Mouse (Mus musculus): ENCODE data around the gene Fh1. TPM values are rescaled to one million over a fixed set of nuclear protein-coding genes. Genes with fewer than 3 reads are reported as not detected.

Gene Fh1
- total and polyA plus RNA-seq, 3 experiments, result 100 to 122 (median 113) TPM

GRCm38 (mm10) chr1:175552474-175552873, 73.0 kb downstream of the Fh1 start:
- TF ChIP-seq E2F4 (IDR thresholded peaks at IDR 0.05; ENCODE audit: insufficient replicate concordance, low read depth, low read length), result no peak
- no peak for TF ChIP-seq POLR2A (IDR thresholded peaks at IDR 0.05; ENCODE audit: low read depth, low read length)
- TF ChIP-seq NRF1 (IDR thresholded peaks at IDR 0.05; ENCODE audit: low read depth, low read length), result no peak
- no peak for TF ChIP-seq RAD21 (IDR thresholded peaks at IDR 0.05; ENCODE audit: low read depth, low read length)
- TF ChIP-seq TBP (conservative IDR thresholded peaks at IDR 0.05; ENCODE audit: low read depth, low read length), result no peak
- TF ChIP-seq RCOR1 (conservative IDR thresholded peaks at IDR 0.05; ENCODE audit: low read depth, low read length), result no peak
- no peak for TF ChIP-seq ZNF384 (IDR thresholded peaks at IDR 0.05; ENCODE audit: low read depth, low read length)
- TF ChIP-seq MAZ (IDR thresholded peaks at IDR 0.05; ENCODE audit: low read depth, low read length), result no peak
- TF ChIP-seq MAFK (IDR thresholded peaks at IDR 0.05; ENCODE audit: insufficient replicate concordance, low read length), result no peak
- no peak for TF ChIP-seq JUN (IDR thresholded peaks at IDR 0.05; ENCODE audit: insufficient read depth, low read depth, low read length)
- TF ChIP-seq BHLHE40 (IDR thresholded peaks at IDR 0.05; ENCODE audit: low read depth, low read length), result no peak
- no peak for TF ChIP-seq GABPA (IDR thresholded peaks at IDR 0.05; ENCODE audit: insufficient replicate concordance, low read depth, low read length)
- TF ChIP-seq USF2 (conservative IDR thresholded peaks at IDR 0.05; ENCODE audit: low read depth, low read length), result no peak
- no peak for TF ChIP-seq MEF2A (IDR thresholded peaks at IDR 0.05; ENCODE audit: borderline replicate concordance, low read depth, low read length)
- no peak for TF ChIP-seq ZKSCAN1 (IDR thresholded peaks at IDR 0.05; ENCODE audit: borderline replicate concordance, low read depth, low read length)
- Histone ChIP-seq H3K79me2 (replicated peaks; ENCODE audit: control insufficient read depth, extremely low read depth, insufficient read depth, poor library complexity, severe bottlenecking) (no peaks in the 10 kb centered on the region), H3K36me3 (replicated peaks in 1 of 2; ENCODE audit: control insufficient read depth in 1 of 2, insufficient read depth in 1 of 2, low read length in 1 of 2) (no peaks in the 10 kb centered on the region), H3K4me1 (ENCODE audit: control insufficient read depth in 1 of 2, insufficient read depth in 2 of 2) (no peaks in the 10 kb centered on the region), H3K9me3 (replicated peaks; ENCODE audit: low read length) (no peaks in the 10 kb centered on the region), H3K27me3 (replicated peaks) (no peaks in the 10 kb centered on the region), H3K9ac (ENCODE audit: insufficient read depth, low read depth) (no peak overlapping the region), H3K4me3 (replicated peaks in 1 of 3; ENCODE audit: low read depth in 2 of 3, low read length in 2 of 3, poor library complexity in 1 of 3) (no peak overlapping the region), H3K4me2 (ENCODE audit: insufficient read depth, low read depth, poor library complexity, severe bottlenecking) (no peak overlapping the region), H3K27ac (ENCODE audit: insufficient read depth, low read depth) (no peak overlapping the region)
- dilution Hi-C loops (cut with MboI; ENCODE audit: extremely low pct_ligation_motif_present, extremely low pct_unique_long_range_greater_than_20kb, low sequenced_read_pairs) (no loop called here), in situ Hi-C loops (cut with MboI; ENCODE audit: low pct_ligation_motif_present, low pct_unique_long_range_greater_than_20kb, low sequenced_read_pairs) (no loop called here)
- DNase-seq (ENCODE audit: extremely low read depth), result no peak

- dilution Hi-C loops (cut with MboI; ENCODE audit: extremely low pct_ligation_motif_present, extremely low pct_unique_long_range_greater_than_20kb, low sequenced_read_pairs), result no loop called here
- H3K9me3 ChIP-seq (replicated peaks; ENCODE audit: low read length), result no peaks in the 10 kb centered on the region
- no peak for DNase-seq (ENCODE audit: extremely low read depth)
- no peak overlapping the region for H3K4me2 ChIP-seq (ENCODE audit: insufficient read depth, low read depth, poor library complexity, severe bottlenecking)
- no peak overlapping the region for H3K9ac ChIP-seq (ENCODE audit: insufficient read depth, low read depth)
- TF ChIP-seq ZMIZ1 (IDR thresholded peaks at IDR 0.05; ENCODE audit: low read depth, low read length), result no peak
- no peak for TF ChIP-seq CTCF (conservative IDR thresholded peaks at IDR 0.05 in 1 of 2, IDR thresholded peaks at IDR 0.05 in 1 of 2; ENCODE audit: low read depth in 2 of 2, low read length in 2 of 2)
- no peak for TF ChIP-seq SMC3 (IDR thresholded peaks at IDR 0.05; ENCODE audit: low read depth, low read length)
- in situ Hi-C loops (cut with MboI; ENCODE audit: low pct_ligation_motif_present, low pct_unique_long_range_greater_than_20kb, low sequenced_read_pairs), result no loop called here
- no peak overlapping the region for H3K4me3 ChIP-seq (replicated peaks in 1 of 3; ENCODE audit: low read depth in 2 of 3, low read length in 2 of 3, poor library complexity in 1 of 3)
- H3K27ac ChIP-seq (ENCODE audit: insufficient read depth, low read depth), result no peak overlapping the region
- no peaks in the 10 kb centered on the region for H3K36me3 ChIP-seq (replicated peaks in 1 of 2; ENCODE audit: control insufficient read depth in 1 of 2, insufficient read depth in 1 of 2, low read length in 1 of 2)
- no peaks in the 10 kb centered on the region for H3K4me1 ChIP-seq (ENCODE audit: control insufficient read depth in 1 of 2, insufficient read depth in 2 of 2)
- no peaks in the 10 kb centered on the region for H3K27me3 ChIP-seq (replicated peaks)
- H3K79me2 ChIP-seq (replicated peaks; ENCODE audit: control insufficient read depth, extremely low read depth, insufficient read depth, poor library complexity, severe bottlenecking), result no peaks in the 10 kb centered on the region
Observed at GRCm38 (mm10) chr1:175550586-175550985, 74.8 kb downstream of the Fh1 start.

Other genes with a start within 250 kb of the Fh1 start
- gene Rgs7, start 133.1 kb downstream of the Fh1 start, total RNA-seq (2012; rRNA removed), result 0.04 and 0.08 TPM in 2 replicates
- gene Rgs7, start 133.1 kb downstream of the Fh1 start, total RNA-seq (2014; rRNA removed), result 0.09 and 0.27 TPM in 2 replicates
- gene Rgs7, start 133.1 kb downstream of the Fh1 start, polyA plus RNA-seq (2012; ENCODE audit: insufficient read length, low read depth), result 0.30 TPM in 1 of 2 replicates, not detected in the other
- gene Kmo, start 5.3 kb downstream of the Fh1 start, total RNA-seq (2012; rRNA removed), result 9.7 and 13.2 TPM in 2 replicates
- 49.2 and 50.6 TPM in 2 replicates for gene Kmo, start 5.3 kb downstream of the Fh1 start, total RNA-seq (2014; rRNA removed)
- 42.5 and 48.1 TPM in 2 replicates for gene Kmo, start 5.3 kb downstream of the Fh1 start, polyA plus RNA-seq (2012; ENCODE audit: insufficient read length, low read depth)
- 0.76 and 0.89 TPM in 2 replicates for gene Opn3, start 67.1 kb upstream of the Fh1 start, total RNA-seq (2012; rRNA removed)
- 1.5 and 1.6 TPM in 2 replicates for gene Opn3, start 67.1 kb upstream of the Fh1 start, total RNA-seq (2014; rRNA removed)
- 2.6 and 2.9 TPM in 2 replicates for gene Opn3, start 67.1 kb upstream of the Fh1 start, polyA plus RNA-seq (2012; ENCODE audit: insufficient read length, low read depth)
- 3.3 and 4.1 TPM in 2 replicates for gene Chml, start 67.3 kb upstream of the Fh1 start, total RNA-seq (2012; rRNA removed)
- gene Chml, start 67.3 kb upstream of the Fh1 start, total RNA-seq (2014; rRNA removed), result 6.0 and 6.7 TPM in 2 replicates
- 2.7 and 3.1 TPM in 2 replicates for gene Chml, start 67.3 kb upstream of the Fh1 start, polyA plus RNA-seq (2012; ENCODE audit: insufficient read length, low read depth)
- gene Wdr64, start 73.0 kb upstream of the Fh1 start, total RNA-seq (2012; rRNA removed), result not detected in 2 replicates
- gene Wdr64, start 73.0 kb upstream of the Fh1 start, total RNA-seq (2014; rRNA removed), result not detected in 2 replicates
- gene Wdr64, start 73.0 kb upstream of the Fh1 start, polyA plus RNA-seq (2012; ENCODE audit: insufficient read length, low read depth), result not detected in 2 replicates

Data from CH12.LX (cell line).